Mouse (Mus musculus) lung, postnatal 14 days (tissue): Measurements from ENCODE around the gene Il27ra.
"Not testable (repeated sequence)": the region's sequence is repeated elsewhere in the genome, so short reads cannot be mapped to it uniquely, and the experiment has no call there.

Source experiments
- DNase-seq: peaks from one replicate; pipeline ENCODE4 v3.0.0; 2021

Gene Il27ra

DNA sequence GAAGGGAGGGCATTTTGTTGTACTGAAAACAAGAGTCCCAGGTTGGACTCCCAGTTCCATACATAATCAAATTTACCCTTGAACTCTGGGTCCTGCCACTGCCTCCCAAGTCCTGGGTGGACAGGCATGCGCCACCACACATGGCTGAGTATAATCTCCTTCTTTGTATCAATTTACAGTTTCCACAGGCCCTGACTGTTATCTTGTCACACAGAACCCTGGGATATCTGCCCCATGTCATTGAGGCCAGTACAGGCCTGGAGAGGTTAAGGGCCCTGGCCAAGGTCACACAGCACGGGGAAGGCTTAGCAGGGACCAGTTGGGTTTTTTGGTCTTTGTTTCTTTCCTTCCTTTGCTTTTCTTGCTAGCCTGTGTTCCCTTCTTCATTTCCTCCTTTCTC lies 49.9 kb downstream of the Il27ra start:
- DNase-seq, result no peak

DNA sequence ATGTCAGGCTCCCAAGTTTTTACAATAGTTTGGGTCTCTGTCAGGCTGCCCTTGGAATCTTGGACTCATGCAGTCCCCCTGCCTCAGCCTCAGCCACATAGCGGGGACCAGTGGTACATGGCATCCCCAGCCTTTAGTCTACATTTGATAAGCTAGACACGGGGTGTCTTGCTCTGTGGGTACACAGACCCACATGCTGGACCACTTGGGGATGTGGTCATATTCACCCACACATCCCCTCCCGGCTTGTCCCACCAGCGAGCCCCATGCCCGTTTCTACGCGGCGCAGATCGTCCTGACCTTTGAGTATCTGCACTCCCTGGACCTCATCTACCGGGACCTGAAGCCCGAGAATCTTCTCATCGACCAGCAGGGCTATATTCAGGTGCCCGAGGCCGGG lies 52.2 kb downstream of the Il27ra start:
- DNase-seq, result no peak

DNA sequence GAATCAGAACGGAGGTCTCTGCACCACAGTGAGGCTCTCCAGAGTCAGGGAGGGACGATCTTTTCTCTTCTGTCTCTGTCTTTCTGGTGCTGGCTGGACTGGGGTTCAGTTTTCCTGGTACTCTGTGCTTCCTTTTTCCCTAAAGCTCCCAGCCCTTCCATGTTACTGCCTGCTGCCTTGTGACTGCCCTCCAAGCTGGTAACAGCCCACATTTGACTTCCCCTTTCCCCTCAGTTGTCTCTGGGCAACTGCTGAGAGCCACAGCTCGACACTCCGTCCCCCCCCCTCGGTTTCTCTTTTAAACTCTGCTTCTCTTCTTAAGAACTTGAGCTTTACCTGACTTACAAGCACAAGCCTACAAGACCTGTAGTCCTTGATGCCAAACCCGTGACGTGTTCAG lies 53.1 kb downstream of the Il27ra start:
- DNase-seq, result no peak

DNA sequence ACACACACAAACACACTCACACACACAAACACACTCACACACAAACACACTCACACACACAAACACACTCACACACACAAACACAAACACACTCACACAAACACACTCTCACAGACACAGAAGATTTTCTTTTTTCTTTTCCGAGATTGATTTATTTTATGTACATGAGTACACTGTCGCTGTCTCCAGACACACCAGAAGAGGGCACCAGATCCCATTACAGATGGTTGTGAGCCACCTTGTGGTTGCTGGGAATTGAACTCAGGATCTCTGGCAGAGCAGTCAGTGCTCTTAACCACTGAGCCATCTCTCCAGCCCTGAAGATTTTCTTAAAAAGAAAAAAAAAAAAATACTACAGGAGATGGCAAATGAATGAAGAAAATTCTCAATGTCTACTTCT lies 59.2 kb downstream of the Il27ra start:
- not testable (repeated sequence) for DNase-seq

DNA sequence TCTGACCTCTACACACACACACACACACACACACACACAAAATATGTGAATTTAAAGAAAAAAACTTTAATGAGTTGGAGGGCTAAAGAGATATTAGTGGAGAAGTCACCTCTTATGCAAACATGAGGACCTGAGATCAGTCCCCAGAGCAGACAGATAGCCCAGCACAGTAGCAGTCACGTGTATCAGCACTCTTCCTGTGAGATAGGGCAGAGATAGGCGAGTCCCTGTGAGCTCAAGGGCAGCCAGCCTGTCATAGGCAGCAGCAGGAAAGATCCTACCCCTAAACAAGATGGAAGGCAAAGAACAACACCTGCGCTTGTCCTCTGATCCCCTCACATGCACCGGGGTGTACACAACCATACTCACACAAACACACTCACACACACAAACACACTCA lies 59.9 kb downstream of the Il27ra start:
- no peak for DNase-seq

DNA sequence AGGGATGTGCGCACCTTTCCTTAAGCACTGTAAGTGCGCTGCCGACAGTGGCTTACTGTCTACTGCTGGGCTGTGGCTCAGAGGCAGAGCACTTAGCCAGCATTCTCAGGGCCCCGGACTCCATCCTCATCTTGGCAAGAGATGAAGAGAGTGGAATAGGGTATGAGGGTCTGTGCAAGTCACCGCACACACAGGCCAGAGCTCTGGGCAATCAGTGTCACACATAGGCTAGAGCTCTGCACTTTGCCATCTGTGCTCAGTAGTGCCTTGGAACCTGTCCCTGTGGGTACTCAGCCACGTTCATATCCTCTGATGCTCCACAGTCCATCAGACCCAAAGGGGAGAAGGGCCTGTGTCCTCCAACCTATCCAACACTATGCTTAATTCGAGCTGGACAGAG lies 60.9 kb downstream of the Il27ra start:
- no peak for DNase-seq

DNA sequence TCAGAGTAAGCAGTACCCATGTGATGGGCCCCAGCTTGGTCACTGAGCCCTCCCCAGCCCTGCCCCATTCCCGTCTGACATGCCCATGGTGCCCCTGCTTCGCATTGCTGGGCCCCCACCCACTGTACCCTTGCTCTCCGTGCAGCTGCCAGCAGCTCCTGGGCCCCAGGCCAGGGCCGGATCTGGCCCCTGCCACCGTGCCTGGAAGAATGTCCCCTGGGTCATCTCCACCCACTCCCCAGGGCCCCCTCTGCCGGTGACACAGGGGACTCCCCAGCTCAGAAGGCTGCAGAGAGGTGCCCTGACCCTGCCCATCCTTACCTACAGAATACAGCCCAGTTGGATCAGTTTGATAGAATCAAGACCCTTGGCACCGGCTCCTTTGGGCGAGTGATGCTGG lies 61.5 kb downstream of the Il27ra start:
- no peak for DNase-seq
